8 mouse cellular contexts compared by ENCODE assay signal in genomic region chr9:77427292-77428114, GRCm38 (mm10).
A peak's percentile ranks its signal among the peaks of the same experiment; 100 is the strongest.
DNase-seq lines count a peak whose midpoint lies in the region; ATAC-seq lines count a peak whose summit lies in the region.

No protein-coding gene starts in this region.

- 12% methylated on average over 23 of the region's 23 CpGs for WGBS in intestine, embryonic 15.5 days
- 61% methylated on average over 23 of the region's 23 CpGs for WGBS in liver, embryonic 15.5 days (ENCODE audit: insufficient replicate concordance)
- WGBS in neural tube, embryonic 11.5 days, result 17% methylated on average over 23 of the region's 23 CpGs

- peak overlapping the region; percentile 56 for H3K4me2 ChIP-seq in intestine, embryonic 15.5 days (replicated peaks)
- H3K4me2 ChIP-seq in liver, embryonic 15.5 days, result peak overlapping the region; percentile 16; the same call in 1 of the 2 replicates
- peak overlapping the region; percentile 33 for H3K4me2 ChIP-seq in neural tube, embryonic 11.5 days (ENCODE audit: low read depth)

- no peaks in the 10 kb centered on the region for H3K9me3 ChIP-seq in intestine, embryonic 15.5 days
- H3K9me3 ChIP-seq in liver, embryonic 15.5 days (replicated peaks), result no peaks in the 10 kb centered on the region
- H3K9me3 ChIP-seq in neural tube, embryonic 11.5 days (ENCODE audit: control insufficient read depth, low read length), result no peaks in the 10 kb centered on the region

- H3K4me1 ChIP-seq in intestine, embryonic 15.5 days (replicated peaks), result peaks cover 14% of the 10 kb centered on the region
- peaks cover 31% of the 10 kb centered on the region for H3K4me1 ChIP-seq in liver, embryonic 15.5 days (replicated peaks)
- H3K4me1 ChIP-seq in neural tube, embryonic 11.5 days (ENCODE audit: control insufficient read depth, insufficient read depth, low read length), result peaks cover 21% of the 10 kb centered on the region

- no peaks in the 10 kb centered on the region for H3K36me3 ChIP-seq in intestine, embryonic 15.5 days
- 0 out of 2 replicates have a peak, but pooled peaks cover 3% of the 10 kb centered on the region for H3K36me3 ChIP-seq in liver, embryonic 15.5 days (replicated peaks)
- H3K36me3 ChIP-seq in neural tube, embryonic 11.5 days (ENCODE audit: control insufficient read depth, insufficient read depth, low read length), result no peaks in the 10 kb centered on the region

- H3K4me3 ChIP-seq in intestine, embryonic 15.5 days (replicated peaks), result peak overlapping the region; percentile 14
- H3K4me3 ChIP-seq in liver, embryonic 15.5 days (replicated peaks), result no peak overlapping the region
- H3K4me3 ChIP-seq in neural tube, embryonic 11.5 days (ENCODE audit: low read depth, low read length), result no peak overlapping the region

- no peaks in the 10 kb centered on the region for H3K27me3 ChIP-seq in intestine, embryonic 15.5 days (replicated peaks)
- no peaks in the 10 kb centered on the region for H3K27me3 ChIP-seq in liver, embryonic 15.5 days
- no peaks in the 10 kb centered on the region for H3K27me3 ChIP-seq in neural tube, embryonic 11.5 days (ENCODE audit: control insufficient read depth, insufficient read depth, low read length)

- no peak overlapping the region for H3K9ac ChIP-seq in intestine, embryonic 15.5 days
- H3K9ac ChIP-seq in liver, embryonic 15.5 days, result no peak overlapping the region
- peak overlapping the region; percentile 5; the same call in 1 of the 2 replicates for H3K9ac ChIP-seq in neural tube, embryonic 11.5 days (ENCODE audit: low read length)

- peak overlapping the region; percentile 27; the same call in 1 of the 2 replicates for H3K27ac ChIP-seq in intestine, embryonic 15.5 days
- H3K27ac ChIP-seq in liver, embryonic 15.5 days (replicated peaks), result no peak overlapping the region
- H3K27ac ChIP-seq in neural tube, embryonic 11.5 days (ENCODE audit: low read depth, low read length), result peak overlapping the region; percentile 68

- peak; percentile 46 to 69 for DNase-seq in urinary bladder, adult 18-20 months (ENCODE audit: low spot score in 2 of 2)
- no peak for DNase-seq in urinary bladder, postnatal 10 days (ENCODE audit: low spot score)
- peak; percentile 54 for DNase-seq in gastrocnemius, postnatal 25 days
- DNase-seq in neural tube, embryonic 11.5 days (ENCODE audit: low spot score), result peak; percentile 59
- DNase-seq in left cerebral cortex, adult 18-20 months (ENCODE audit: low spot score in 2 of 2), result no peak
- DNase-seq in spleen, adult 18-20 months, result no peak

- peak; percentile 88 for ATAC-seq in intestine, embryonic 15.5 days
- no peak for ATAC-seq in liver, embryonic 15.5 days (ENCODE audit: insufficient read depth)
- ATAC-seq in neural tube, embryonic 11.5 days (ENCODE audit: insufficient read depth, low FRiP score, low TSS enrichment), result peak; percentile 74

Comparison
In these comparisons a context has a peak if more than half of its experiments do, and no peak if none do; other contexts are left out.
1. DNase-seq: peak in urinary bladder, adult 18-20 months (2 of 2), gastrocnemius, postnatal 25 days (single experiment) and neural tube, embryonic 11.5 days (single experiment); none in urinary bladder, postnatal 10 days (single experiment), left cerebral cortex, adult 18-20 months (0 of 2) and spleen, adult 18-20 months (0 of 2).
2. Peak in every context shown above with its lines, with median percentiles within 50 percentile points of each other: H3K4me2 ChIP-seq.